9 mouse cellular contexts compared by ENCODE assay signal in the genomic region with DNA sequence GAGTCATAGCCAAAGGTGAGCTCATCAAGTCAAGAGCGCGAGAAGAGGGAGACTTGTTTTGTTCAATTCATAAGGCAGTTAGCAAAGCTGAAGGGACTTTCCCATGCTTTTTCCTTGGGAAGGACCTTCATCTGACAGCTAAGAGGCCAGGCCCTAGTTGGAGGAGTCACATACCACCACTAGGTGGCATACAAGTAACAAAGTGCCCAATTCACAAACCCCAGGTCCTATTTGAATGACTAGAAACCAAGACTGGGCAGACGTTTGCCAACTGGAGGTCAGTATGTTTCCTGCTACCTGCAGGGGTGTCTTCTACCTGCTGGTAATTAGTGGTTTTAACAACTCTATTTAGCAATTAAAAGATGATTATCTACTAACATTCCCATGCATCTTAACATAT. TPM values are rescaled to one million over a fixed set of nuclear protein-coding genes. Genes with fewer than 3 reads are reported as not detected.
DNase-seq lines count a peak whose midpoint lies in the region; ATAC-seq and TF ChIP-seq lines count a peak whose summit lies in the region.
"Had no signal": no experiment of that assay in that cellular context is flagged by ENCODE, and none has a peak within 500 bp of the region (broad histone marks: within the 10 kb centered on the region; RNA-seq: fewer than 3 reads in every experiment).

No protein-coding gene starts in this region.

- no peak overlapping the region for H3K4me3 ChIP-seq in heart, embryonic 10.5 days
- H3K4me3 ChIP-seq in CH12.LX (replicated peaks in 1 of 3; ENCODE audit: low read depth in 2 of 3, low read length in 2 of 3, poor library complexity in 1 of 3) = no peak overlapping the region
- H3K4me3 ChIP-seq: limb, embryonic 13.5 days had no signal

- TF ChIP-seq EP300 in CH12.LX (IDR thresholded peaks at IDR 0.05; ENCODE audit: low read length) = no peak

- no peaks in the 10 kb centered on the region for H3K9me3 ChIP-seq in heart, embryonic 10.5 days
- peaks cover 2% of the 10 kb centered on the region for H3K9me3 ChIP-seq in CH12.LX (replicated peaks; ENCODE audit: low read length)
- H3K9me3 ChIP-seq: limb, embryonic 13.5 days had no signal

- peak; percentile 82 for TF ChIP-seq RAD21 in CH12.LX (IDR thresholded peaks at IDR 0.05; ENCODE audit: low read depth, low read length)

- in situ Hi-C loops in CH12.LX (cut with MboI; ENCODE audit: low pct_ligation_motif_present, low pct_unique_long_range_greater_than_20kb, low sequenced_read_pairs) = loop anchor here (5.0 kb wide), 1 partner anchor 177 kb away; no protein-coding TSS in a partner anchor

- no peak overlapping the region for H3K4me2 ChIP-seq in CH12.LX (ENCODE audit: insufficient read depth, low read depth, poor library complexity, severe bottlenecking)
- H3K4me2 ChIP-seq: limb, embryonic 13.5 days had no signal

- H3K36me3 ChIP-seq in heart, embryonic 10.5 days = no peaks in the 10 kb centered on the region
- no peaks in the 10 kb centered on the region for H3K36me3 ChIP-seq in CH12.LX (replicated peaks in 1 of 2; ENCODE audit: control insufficient read depth in 1 of 2, insufficient read depth in 1 of 2, low read length in 1 of 2)
- H3K36me3 ChIP-seq: limb, embryonic 13.5 days had no signal

- peaks cover 28% of the 10 kb centered on the region for H3K27me3 ChIP-seq in heart, embryonic 10.5 days (ENCODE audit: insufficient read depth, poor library complexity, severe bottlenecking)
- no peaks in the 10 kb centered on the region for H3K27me3 ChIP-seq in CH12.LX (replicated peaks)

- H3K4me1 ChIP-seq in heart, embryonic 10.5 days = peaks cover 10% of the 10 kb centered on the region
- peaks cover 8 to 54% of the 10 kb centered on the region in 2 experiments for H3K4me1 ChIP-seq in CH12.LX (ENCODE audit: control insufficient read depth in 1 of 2, insufficient read depth in 2 of 2)

- H3K27ac ChIP-seq in heart, embryonic 10.5 days = no peak overlapping the region
- H3K27ac ChIP-seq in CH12.LX (ENCODE audit: insufficient read depth, low read depth) = no peak overlapping the region
- H3K27ac ChIP-seq: limb, embryonic 13.5 days had no signal

- H3K9ac ChIP-seq in CH12.LX (ENCODE audit: insufficient read depth, low read depth) = no peak overlapping the region
- H3K9ac ChIP-seq: limb, embryonic 13.5 days had no signal

- H3K79me2 ChIP-seq in CH12.LX (replicated peaks; ENCODE audit: control insufficient read depth, extremely low read depth, insufficient read depth, poor library complexity, severe bottlenecking) = no peaks in the 10 kb centered on the region

- DNase-seq in heart, adult 11 months = peak; percentile 88
- DNase-seq in heart, embryonic 10.5 days (ENCODE audit: low spot score) = no peak
- DNase-seq in CH12.LX (ENCODE audit: extremely low read depth) = peak; percentile 63
- DNase-seq in cerebellum, adult 18-20 months = peak; percentile 39 to 50
- peak; percentile 38 for DNase-seq in large intestine, adult 2 months (ENCODE audit: low read depth, low spot score)
- DNase-seq in lung, postnatal 36 days = peak; percentile 72
- peak; percentile 22 for DNase-seq in thymus, postnatal 14 days

- no peak for TF ChIP-seq POLR2A in CH12.LX (IDR thresholded peaks at IDR 0.05; ENCODE audit: low read depth, low read length)

- dilution Hi-C loops in CH12.LX (cut with MboI; ENCODE audit: extremely low pct_ligation_motif_present, extremely low pct_unique_long_range_greater_than_20kb, low sequenced_read_pairs) = no loop called here

- peak; percentile 72 to 90 for TF ChIP-seq CTCF in CH12.LX (conservative IDR thresholded peaks at IDR 0.05 in 1 of 2, IDR thresholded peaks at IDR 0.05 in 1 of 2; ENCODE audit: low read depth in 2 of 2, low read length in 2 of 2)

- 39% methylated on average over 3 of the region's 3 CpGs for WGBS in heart, embryonic 10.5 days
- WGBS in large intestine, adult 2 months = 16% methylated on average over 3 of the region's 3 CpGs

- 0 out of 2 replicates have a peak, but pooled peaks have one; percentile 34 for ATAC-seq in granulocyte monocyte progenitor cell, adult 5-6 weeks (replicated peaks; ENCODE audit: poor library complexity, severe bottlenecking)

TF ChIP-seq in CH12.LX, 34 proteins besides CTCF, POLR2A, EP300 and RAD21:
- TF ChIP-seq IRF4 (IDR thresholded peaks at IDR 0.05; ENCODE audit: low read depth, low read length) = 0 out of 2 replicates have a peak, but pooled peaks have one; percentile 24
- peak; percentile 86 for TF ChIP-seq SMC3 (IDR thresholded peaks at IDR 0.05; ENCODE audit: low read depth, low read length)
- TF ChIP-seq ZC3H11A (IDR thresholded peaks at IDR 0.05; ENCODE audit: low read depth, low read length) = peak; percentile 39
- TF ChIP-seq MAFK (IDR thresholded peaks at IDR 0.05; ENCODE audit: insufficient replicate concordance, low read length) = no peak

RNA-seq across cellular contexts. Expression of a gene that starts 9.7 kb away (rescaled TPM):
- 2.7 and 2.8 TPM in 2 replicates for polyA plus RNA-seq in heart, embryonic 10.5 days (2016; fragmentation: Nextera tagmentation; extraction: Ambion mirVana)
- total RNA-seq in CH12.LX (2012; rRNA removed) (0.21 and 0.46 TPM in 2 replicates), CH12.LX (2014; rRNA removed) (0.39 and 0.56 TPM in 2 replicates)
- polyA plus RNA-seq in CH12.LX (2012; ENCODE audit: insufficient read length, low read depth) = 0.76 and 0.96 TPM in 2 replicates
- total RNA-seq in granulocyte monocyte progenitor cell, adult 5-6 weeks (2014; fragmentation: Nextera tagmentation) = not detected in 2 replicates
- total RNA-seq in granulocyte monocyte progenitor cell, adult 5-6 weeks (2017) = not detected in 2 replicates
- 9.5 and 20.8 TPM in 2 replicates for polyA plus RNA-seq in large intestine, adult 2 months (2012; rRNA removed)
- polyA plus RNA-seq: limb, embryonic 13.5 days had no signal

RNA-seq across cellular contexts. Expression of a gene that starts 12.1 kb away (rescaled TPM):
- not detected in 2 replicates for polyA plus RNA-seq in heart, embryonic 10.5 days (2016; fragmentation: Nextera tagmentation; extraction: Ambion mirVana)
- total RNA-seq in CH12.LX (2012; rRNA removed) = not detected in 2 replicates
- total RNA-seq in CH12.LX (2014; rRNA removed) = not detected in 2 replicates
- not detected in 2 replicates for polyA plus RNA-seq in CH12.LX (2012; ENCODE audit: insufficient read length, low read depth)
- not detected in 2 replicates for total RNA-seq in granulocyte monocyte progenitor cell, adult 5-6 weeks (2014; fragmentation: Nextera tagmentation)
- not detected in 2 replicates for total RNA-seq in granulocyte monocyte progenitor cell, adult 5-6 weeks (2017)
- not detected in 2 replicates for polyA plus RNA-seq in large intestine, adult 2 months (2012; rRNA removed)
- polyA plus RNA-seq: limb, embryonic 13.5 days had no signal

RNA-seq across cellular contexts. Expression of a gene that starts 36.1 kb away (rescaled TPM):
- polyA plus RNA-seq in heart, embryonic 10.5 days (2016; fragmentation: Nextera tagmentation; extraction: Ambion mirVana) = not detected in 2 replicates
- total RNA-seq in CH12.LX (2012; rRNA removed) (not detected in 2 replicates), CH12.LX (2014; rRNA removed) (not detected in 2 replicates)
- polyA plus RNA-seq in CH12.LX (2012; ENCODE audit: insufficient read length, low read depth) = not detected in 2 replicates
- total RNA-seq in granulocyte monocyte progenitor cell, adult 5-6 weeks (2014; fragmentation: Nextera tagmentation) = not detected in 2 replicates
- not detected in 2 replicates for total RNA-seq in granulocyte monocyte progenitor cell, adult 5-6 weeks (2017)
- polyA plus RNA-seq in large intestine, adult 2 months (2012; rRNA removed) = not detected in 2 replicates
- polyA plus RNA-seq: limb, embryonic 13.5 days had no signal

RNA-seq across cellular contexts. Expression of a gene that starts 48.7 kb away (rescaled TPM):
- polyA plus RNA-seq in heart, embryonic 10.5 days (2016; fragmentation: Nextera tagmentation; extraction: Ambion mirVana) = not detected in 2 replicates
- total RNA-seq in CH12.LX (2012; rRNA removed) = 0.04 TPM in 1 of 2 replicates, not detected in the other
- total RNA-seq in CH12.LX (2014; rRNA removed) = not detected in 2 replicates
- 0.19 and 0.21 TPM in 2 replicates for polyA plus RNA-seq in CH12.LX (2012; ENCODE audit: insufficient read length, low read depth)
- not detected in 2 replicates for total RNA-seq in granulocyte monocyte progenitor cell, adult 5-6 weeks (2014; fragmentation: Nextera tagmentation)
- total RNA-seq in granulocyte monocyte progenitor cell, adult 5-6 weeks (2017) = not detected in 2 replicates
- polyA plus RNA-seq in large intestine, adult 2 months (2012; rRNA removed) = 748 and 1,411 TPM in 2 replicates
- polyA plus RNA-seq: limb, embryonic 13.5 days had no signal
